8 mouse cellular contexts compared by ENCODE assay signal in genomic region chr1:181255891-181256688, GRCm38 (mm10). TPM values are rescaled to one million over a fixed set of nuclear protein-coding genes. Genes with fewer than 3 reads are reported as not detected.
DNase-seq lines count a peak whose midpoint lies in the region; ATAC-seq lines count a peak whose summit lies in the region.

No protein-coding gene starts in this region.

- H3K27me3 ChIP-seq in liver, embryonic 15.5 days = no peaks in the 10 kb centered on the region

- ATAC-seq in liver, embryonic 15.5 days (ENCODE audit: insufficient read depth) = peak; percentile 4

- H3K36me3 ChIP-seq in liver, embryonic 15.5 days (replicated peaks) = no peaks in the 10 kb centered on the region

- peak overlapping the region; percentile 92 for H3K4me2 ChIP-seq in liver, embryonic 15.5 days

- peak; percentile 46 to 63 for DNase-seq in left cerebral cortex, postnatal 10 days (ENCODE audit: extremely low spot score in 1 of 2, low spot score in 2 of 2)
- no peak for DNase-seq in left cerebral cortex, adult 8-10 months (ENCODE audit: low spot score in 2 of 2)
- DNase-seq in embryo, embryonic 11 days = peak; percentile 85
- peak; percentile 44 to 58 for DNase-seq in gastrocnemius, postnatal 36 days
- peak; percentile 57 to 66 for DNase-seq in kidney, adult 8-10 months
- peak; percentile 70 for DNase-seq in neural tube, embryonic 10.5 days (ENCODE audit: extremely low spot score, low spot score)
- DNase-seq in testis, postnatal 10 days (ENCODE audit: low spot score) = peak; percentile 80

- H3K27ac ChIP-seq in liver, embryonic 15.5 days (replicated peaks) = peak overlapping the region; percentile 100

- intact Hi-C loops in left cerebral cortex, postnatal 10 days (cut with DNase I) = no loop called here
- intact Hi-C loops in gastrocnemius, postnatal 36 days (cut with DNase I) = loop anchor here (5.0 kb wide), 1 partner anchor 44 kb away; the partner anchor contains the start of gene Wdr26

- H3K9me3 ChIP-seq in liver, embryonic 15.5 days (replicated peaks) = no peaks in the 10 kb centered on the region

- peak overlapping the region; percentile 88 for H3K9ac ChIP-seq in liver, embryonic 15.5 days

- H3K4me3 ChIP-seq in liver, embryonic 15.5 days (replicated peaks) = peak overlapping the region; percentile 61

- peaks cover 80% of the 10 kb centered on the region for H3K4me1 ChIP-seq in liver, embryonic 15.5 days (replicated peaks)

- 1% methylated on average over 20 of the region's 20 CpGs for WGBS in liver, embryonic 15.5 days (ENCODE audit: insufficient replicate concordance)

RNA-seq across cellular contexts. Expression of gene Wdr26, which starts 44.3 kb away (rescaled TPM):
- 100 to 1,000 TPM; 126 to 131 TPM for total RNA-seq in left cerebral cortex, postnatal 10 days (2021)
- total RNA-seq in left cerebral cortex, adult 8-10 months (2022) = 100 to 1,000 TPM in 1 of 4 experiments, 10 to 100 TPM in 3; 93.7 to 102 (median 95.1) TPM
- 100 to 1,000 TPM in 1 of 2 experiments, 10 to 100 TPM in 1; 96.7 to 105 TPM for total RNA-seq in gastrocnemius, postnatal 36 days (2021)
- 40.8 and 45.0 TPM in 2 replicates for polyA plus RNA-seq in liver, embryonic 15.5 days (2015; fragmentation: Nextera tagmentation; extraction: Ambion mirVana)

Comparison
In these comparisons a context has a peak if more than half of its experiments do, and no peak if none do; other contexts are left out.
1. DNase-seq: peak in left cerebral cortex, postnatal 10 days (2 of 2), embryo, embryonic 11 days (single experiment), gastrocnemius, postnatal 36 days (2 of 2), kidney, adult 8-10 months (2 of 2), neural tube, embryonic 10.5 days (single experiment) and testis, postnatal 10 days (single experiment); none in left cerebral cortex, adult 8-10 months (0 of 2).